Mouse (Mus musculus): ENCODE measurements around the gene Evi2b. TPM values are rescaled to one million over a fixed set of nuclear protein-coding genes. Genes with fewer than 3 reads are reported as not detected.

Evi2b gene
- total and polyA plus RNA-seq, 2 experiments from 2014 or later = 0.23 to 0.77 TPM

- no peaks in the 10 kb centered on the region for H3K27me3 ChIP-seq (ENCODE audit: insufficient read depth, low read length)
- H3K27ac ChIP-seq (ENCODE audit: low read depth, low read length) = no peak overlapping the region
Observed at GRCm38 (mm10) chr11:79552622-79553021, 29.1 kb upstream of the Evi2b start.

GRCm38 (mm10) chr11:79536293-79536692, 12.7 kb upstream of the Evi2b start:
- no peak overlapping the region for H3K27ac ChIP-seq (ENCODE audit: low read depth, low read length)
- DNase-seq (ENCODE audit: low spot score) (no peak), ATAC-seq (ENCODE audit: low FRiP score) (no peak)
- no peak for TF ChIP-seq CTCF (IDR thresholded peaks at IDR 0.05)
- no peak overlapping the region for H3K4me3 ChIP-seq (ENCODE audit: low read depth, low read length)
- H3K27me3 ChIP-seq (ENCODE audit: insufficient read depth, low read length) = no peaks in the 10 kb centered on the region
- no peaks in the 10 kb centered on the region for H3K4me1 ChIP-seq (ENCODE audit: insufficient read depth, low read length)
- peaks cover 12% of the 10 kb centered on the region; the same call in 1 of the 2 replicates for H3K36me3 ChIP-seq (ENCODE audit: insufficient read depth, low read length)
- H3K9me3 ChIP-seq (ENCODE audit: low read length) = no peaks in the 10 kb centered on the region
- 94% methylated on average over 3 of the region's 3 CpGs for WGBS
- no peak overlapping the region for H3K4me2 ChIP-seq (ENCODE audit: low read depth, low read length, poor library complexity, severe bottlenecking)
- no peak overlapping the region for H3K9ac ChIP-seq (replicated peaks; ENCODE audit: low read length, poor library complexity, severe bottlenecking)

More at GRCm38 (mm10) chr11:79552622-79553021, 29.1 kb upstream of the Evi2b start:
- Histone ChIP-seq H3K36me3 (ENCODE audit: insufficient read depth, low read length) (peaks cover 46% of the 10 kb centered on the region), H3K4me2 (ENCODE audit: low read depth, low read length, poor library complexity, severe bottlenecking) (no peak overlapping the region), H3K9me3 (ENCODE audit: low read length) (no peaks in the 10 kb centered on the region), H3K4me1 (ENCODE audit: insufficient read depth, low read length) (no peaks in the 10 kb centered on the region), H3K4me3 (ENCODE audit: low read depth, low read length) (no peak overlapping the region), H3K9ac (replicated peaks; ENCODE audit: low read length, poor library complexity, severe bottlenecking) (no peak overlapping the region)
- TF ChIP-seq CTCF (IDR thresholded peaks at IDR 0.05) = no peak
- WGBS = 75% methylated on average over 1 of the region's 1 CpGs
- DNase-seq (ENCODE audit: low spot score) (no peak), ATAC-seq (ENCODE audit: low FRiP score) (no peak)

GRCm38 (mm10) chr11:79535554-79535953, 12.0 kb upstream of the Evi2b start:
- Histone ChIP-seq H3K27me3 (ENCODE audit: insufficient read depth, low read length) (no peaks in the 10 kb centered on the region), H3K27ac (ENCODE audit: low read depth, low read length) (no peak overlapping the region), H3K9ac (replicated peaks; ENCODE audit: low read length, poor library complexity, severe bottlenecking) (no peak overlapping the region), H3K36me3 (ENCODE audit: insufficient read depth, low read length) (peaks cover 9% of the 10 kb centered on the region; the same call in 1 of the 2 replicates), H3K4me3 (ENCODE audit: low read depth, low read length) (no peak overlapping the region), H3K4me2 (ENCODE audit: low read depth, low read length, poor library complexity, severe bottlenecking) (no peak overlapping the region), H3K4me1 (ENCODE audit: insufficient read depth, low read length) (no peaks in the 10 kb centered on the region), H3K9me3 (ENCODE audit: low read length) (no peaks in the 10 kb centered on the region)
- 92% methylated on average over 4 of the region's 4 CpGs for WGBS
- TF ChIP-seq CTCF (IDR thresholded peaks at IDR 0.05) = no peak
- DNase-seq (ENCODE audit: low spot score) = no peak
- ATAC-seq (ENCODE audit: low FRiP score) = no peak

GRCm38 (mm10) chr11:79533950-79534690, 10.6 kb upstream of the Evi2b start:
- Histone ChIP-seq H3K9me3 (ENCODE audit: low read length) (no peaks in the 10 kb centered on the region), H3K4me2 (ENCODE audit: low read depth, low read length, poor library complexity, severe bottlenecking) (no peak overlapping the region), H3K9ac (replicated peaks; ENCODE audit: low read length, poor library complexity, severe bottlenecking) (no peak overlapping the region), H3K4me3 (ENCODE audit: low read depth, low read length) (no peak overlapping the region), H3K4me1 (ENCODE audit: insufficient read depth, low read length) (no peaks in the 10 kb centered on the region), H3K27me3 (ENCODE audit: insufficient read depth, low read length) (no peaks in the 10 kb centered on the region), H3K27ac (ENCODE audit: low read depth, low read length) (no peak overlapping the region), H3K36me3 (ENCODE audit: insufficient read depth, low read length) (peaks cover 6% of the 10 kb centered on the region; the same call in 1 of the 2 replicates)
- ATAC-seq (ENCODE audit: low FRiP score) = no peak
- TF ChIP-seq CTCF (IDR thresholded peaks at IDR 0.05) = no peak
- 76% methylated on average over 8 of the region's 8 CpGs for WGBS
- DNase-seq (ENCODE audit: low spot score) = peak; percentile 50

GRCm38 (mm10) chr11:79533311-79533710, 9.7 kb upstream of the Evi2b start:
- 80% methylated on average over 6 of the region's 6 CpGs for WGBS

GRCm38 (mm10) chr11:79531485-79531884, 7.9 kb upstream of the Evi2b start:
- no peaks in the 10 kb centered on the region for H3K27me3 ChIP-seq (ENCODE audit: insufficient read depth, low read length)
- peaks cover 6% of the 10 kb centered on the region; the same call in 1 of the 2 replicates for H3K36me3 ChIP-seq (ENCODE audit: insufficient read depth, low read length)
- H3K4me2 ChIP-seq (ENCODE audit: low read depth, low read length, poor library complexity, severe bottlenecking) = no peak overlapping the region
- H3K27ac ChIP-seq (ENCODE audit: low read depth, low read length) = no peak overlapping the region
- H3K4me1 ChIP-seq (ENCODE audit: insufficient read depth, low read length) = no peaks in the 10 kb centered on the region
- WGBS = 97% methylated on average over 4 of the region's 4 CpGs
- no peak for TF ChIP-seq CTCF (IDR thresholded peaks at IDR 0.05)
- no peak for ATAC-seq (ENCODE audit: low FRiP score)
- no peaks in the 10 kb centered on the region for H3K9me3 ChIP-seq (ENCODE audit: low read length)
- no peak overlapping the region for H3K9ac ChIP-seq (replicated peaks; ENCODE audit: low read length, poor library complexity, severe bottlenecking)
- no peak for DNase-seq (ENCODE audit: low spot score)
- no peak overlapping the region for H3K4me3 ChIP-seq (ENCODE audit: low read depth, low read length)

More at GRCm38 (mm10) chr11:79533311-79533710, 9.7 kb upstream of the Evi2b start:
- Histone ChIP-seq H3K4me3 (ENCODE audit: low read depth, low read length) (no peak overlapping the region), H3K9me3 (ENCODE audit: low read length) (no peaks in the 10 kb centered on the region), H3K4me2 (ENCODE audit: low read depth, low read length, poor library complexity, severe bottlenecking) (no peak overlapping the region), H3K9ac (replicated peaks; ENCODE audit: low read length, poor library complexity, severe bottlenecking) (no peak overlapping the region), H3K27me3 (ENCODE audit: insufficient read depth, low read length) (no peaks in the 10 kb centered on the region), H3K27ac (ENCODE audit: low read depth, low read length) (no peak overlapping the region), H3K4me1 (ENCODE audit: insufficient read depth, low read length) (no peaks in the 10 kb centered on the region), H3K36me3 (ENCODE audit: insufficient read depth, low read length) (peaks cover 6% of the 10 kb centered on the region; the same call in 1 of the 2 replicates)
- ATAC-seq (ENCODE audit: low FRiP score) = no peak
- TF ChIP-seq CTCF (IDR thresholded peaks at IDR 0.05) = no peak
- no peak for DNase-seq (ENCODE audit: low spot score)

Measured in midbrain, postnatal 0 days (tissue).